Mouse (Mus musculus): ENCODE data around the gene Slc15a5.
"Not testable (repeated sequence)": the region's sequence is repeated elsewhere in the genome, so short reads cannot be mapped to it uniquely, and the experiment has no call there.

Gene Slc15a5

GRCm38 (mm10) chr6:138079816-138080215 is at the start of gene Slc15a5:
TSS of gene Slc15a5 (minus strand) at chr6:138079916.
- no peak for DNase-seq (ENCODE audit: low spot score)

- DNase-seq (ENCODE audit: low spot score), result no peak
Measured at GRCm38 (mm10) chr6:138128392-138129335, 48.9 kb upstream of the Slc15a5 start.

GRCm38 (mm10) chr6:138117496-138117895 is 37.8 kb upstream of the Slc15a5 start:
- no peak for DNase-seq (ENCODE audit: low spot score)

GRCm38 (mm10) chr6:138104559-138104958 is 24.8 kb upstream of the Slc15a5 start:
- DNase-seq (ENCODE audit: low spot score), result no peak

- DNase-seq (ENCODE audit: low spot score), result no peak
Measured at GRCm38 (mm10) chr6:138102940-138103339, 23.2 kb upstream of the Slc15a5 start.

GRCm38 (mm10) chr6:138101843-138102242 is 22.1 kb upstream of the Slc15a5 start:
- no peak for DNase-seq (ENCODE audit: low spot score)

- no peak for DNase-seq (ENCODE audit: low spot score)
Measured at GRCm38 (mm10) chr6:138099646-138100045, 19.9 kb upstream of the Slc15a5 start.

GRCm38 (mm10) chr6:138095060-138095459 is 15.3 kb upstream of the Slc15a5 start:
- DNase-seq (ENCODE audit: low spot score), result no peak

GRCm38 (mm10) chr6:138092432-138092831 is 12.7 kb upstream of the Slc15a5 start:
- no peak for DNase-seq (ENCODE audit: low spot score)

GRCm38 (mm10) chr6:138089084-138089483 is 9.4 kb upstream of the Slc15a5 start:
- DNase-seq (ENCODE audit: low spot score), result no peak

GRCm38 (mm10) chr6:138086421-138086820 is 6.7 kb upstream of the Slc15a5 start:
- not testable (repeated sequence) for DNase-seq (ENCODE audit: low spot score)

GRCm38 (mm10) chr6:138080778-138081549 is 1.2 kb upstream of the Slc15a5 start:
- DNase-seq (ENCODE audit: low spot score), result no peak

- DNase-seq (ENCODE audit: low spot score), result no peak
Measured at GRCm38 (mm10) chr6:138077681-138078439, 1.9 kb downstream of the Slc15a5 start.

GRCm38 (mm10) chr6:138075723-138076122 is 4.0 kb downstream of the Slc15a5 start:
- DNase-seq (ENCODE audit: low spot score), result no peak

GRCm38 (mm10) chr6:138073540-138073939 is 6.2 kb downstream of the Slc15a5 start:
- DNase-seq (ENCODE audit: low spot score), result no peak

- DNase-seq (ENCODE audit: low spot score), result no peak
Measured at GRCm38 (mm10) chr6:138072963-138073339, 6.8 kb downstream of the Slc15a5 start.

- no peak for DNase-seq (ENCODE audit: low spot score)
Measured at GRCm38 (mm10) chr6:138072110-138072962, 7.4 kb downstream of the Slc15a5 start.

- DNase-seq (ENCODE audit: low spot score), result no peak
Measured at GRCm38 (mm10) chr6:138071505-138072107, 8.1 kb downstream of the Slc15a5 start.

GRCm38 (mm10) chr6:138070720-138071504 is 8.8 kb downstream of the Slc15a5 start:
- no peak for DNase-seq (ENCODE audit: low spot score)

GRCm38 (mm10) chr6:138069921-138070320 is 9.8 kb downstream of the Slc15a5 start:
- DNase-seq (ENCODE audit: low spot score), result no peak

Data from urinary bladder, postnatal 10 days (tissue).